Mouse (Mus musculus) hindbrain, embryonic 10.5 days (tissue): ENCODE measurements at regions not wholly inside any gene's neighbourhood (a gene's known extent, or its start where the extent isn't known, plus 50 kb on each side); places are given as distances from the start of the nearest gene placed in this dataset.
A peak's percentile ranks its signal among the peaks of the same experiment; 100 is the strongest.

Experiments
- DNase-seq: peaks from one replicate; pipeline ENCODE4 v3.0.0-alpha.2; 2017; ENCODE audit warnings: low spot score
- H3K27ac ChIP-seq: fragments of 300-500 bp; sonication (generic); 2 replicates; pipeline ENCODE4 v1.5.1; 2016; ENCODE audit warnings: mild to moderate bottlenecking, moderate library complexity
- H3K27me3 ChIP-seq: fragments of 300-500 bp; sonication (generic); 2 replicates; pipeline ENCODE4 v1.6.1; 2016; ENCODE audit warnings: mild to moderate bottlenecking; ENCODE audit not compliant: poor library complexity, insufficient read depth, severe bottlenecking
- H3K36me3 ChIP-seq: fragments of 300-500 bp; sonication (generic); 2 replicates; pipeline ENCODE4 v1.6.1; 2016; ENCODE audit warnings: mild to moderate bottlenecking, moderate library complexity
- H3K4me1 ChIP-seq: fragments of 300-500 bp; sonication (generic); replicated peaks from 2 replicates; pipeline ENCODE4 v1.6.1; 2016; ENCODE audit warnings: mild to moderate bottlenecking
- H3K4me3 ChIP-seq: fragments of 300-500 bp; sonication (generic); 2 replicates; pipeline ENCODE4 v1.5.1; 2016; ENCODE audit warnings: mild to moderate bottlenecking, moderate library complexity
- H3K9me3 ChIP-seq: fragments of 300-500 bp; sonication (generic); 2 replicates; pipeline ENCODE4 v1.6.1; 2016; ENCODE audit warnings: mild to moderate bottlenecking, moderate library complexity
- WGBS: fragments of 180-500 bp; shearing (Covaris S2); methylation state at CpG from one replicate; pipeline ENCODE4 v1.1.7; 2016; 5-methylcytosine and 5-hydroxymethylcytosine counted together

DNA sequence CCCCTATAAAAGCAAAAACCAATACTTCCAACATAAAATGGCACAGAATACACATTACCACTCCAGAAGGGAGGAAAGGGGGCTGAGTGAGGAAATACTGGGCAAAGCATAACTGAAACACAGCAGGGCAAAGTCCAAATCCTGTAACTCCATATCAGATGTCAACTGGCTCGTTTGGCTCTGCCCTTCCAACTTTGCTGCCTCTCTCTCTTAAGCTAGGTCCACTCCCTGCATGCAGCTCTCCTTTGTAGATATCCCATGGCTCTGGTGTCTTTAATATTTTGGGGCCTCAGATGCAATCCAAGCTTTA, 319.9 kb downstream of the H2al1j start:
- Histone ChIP-seq H3K27me3 (peaks cover 30% of the 10 kb centered on the region), H3K4me3 (no peak overlapping the region), H3K4me1 (no peaks in the 10 kb centered on the region), H3K9me3 (peaks cover 3% of the 10 kb centered on the region; the same call in 1 of the 2 replicates), H3K36me3 (no peaks in the 10 kb centered on the region), H3K27ac (no peak overlapping the region)
- WGBS: 52% methylated on average over 1 of the region's 1 CpGs
- DNase-seq: no peak

GRCm38 (mm10) chrX:11653336-11653735, 325.7 kb downstream of the H2al1j start:
- WGBS: 84% methylated on average over 2 of the region's 2 CpGs
- no peak for DNase-seq
- Histone ChIP-seq H3K9me3 (no peaks in the 10 kb centered on the region), H3K4me1 (peaks cover 6% of the 10 kb centered on the region), H3K27me3 (peaks cover 67% of the 10 kb centered on the region), H3K4me3 (no peak overlapping the region), H3K27ac (no peak overlapping the region), H3K36me3 (no peaks in the 10 kb centered on the region)

- Histone ChIP-seq H3K4me1 (peaks cover 6% of the 10 kb centered on the region), H3K27me3 (peaks cover 72% of the 10 kb centered on the region), H3K27ac (no peak overlapping the region), H3K36me3 (no peaks in the 10 kb centered on the region), H3K4me3 (no peak overlapping the region), H3K9me3 (no peaks in the 10 kb centered on the region)
- peak; percentile 13 for DNase-seq
- WGBS: 56% methylated on average over 5 of the region's 5 CpGs
Observed at GRCm38 (mm10) chrX:11654976-11655375, 327.4 kb downstream of the H2al1j start.

- Histone ChIP-seq H3K4me1 (peaks cover 6% of the 10 kb centered on the region), H3K4me3 (no peak overlapping the region), H3K36me3 (no peaks in the 10 kb centered on the region), H3K27me3 (peaks cover 77% of the 10 kb centered on the region), H3K9me3 (no peaks in the 10 kb centered on the region), H3K27ac (no peak overlapping the region)
- 48% methylated on average over 6 of the region's 6 CpGs for WGBS
- peak; percentile 14 for DNase-seq
Observed at GRCm38 (mm10) chrX:11655466-11655865, 327.8 kb downstream of the H2al1j start.

- DNase-seq: no peak
- H3K9me3 ChIP-seq: no peaks in the 10 kb centered on the region
- 72% methylated on average over 9 of the region's 9 CpGs for WGBS
- peaks cover 88% of the 10 kb centered on the region for H3K27me3 ChIP-seq
- peaks cover 6% of the 10 kb centered on the region for H3K4me1 ChIP-seq
- H3K36me3 ChIP-seq: no peaks in the 10 kb centered on the region
- H3K27ac ChIP-seq: no peak overlapping the region
- H3K4me3 ChIP-seq: no peak overlapping the region
Observed at GRCm38 (mm10) chrX:11657606-11658254, 330.1 kb downstream of the H2al1j start.

DNA sequence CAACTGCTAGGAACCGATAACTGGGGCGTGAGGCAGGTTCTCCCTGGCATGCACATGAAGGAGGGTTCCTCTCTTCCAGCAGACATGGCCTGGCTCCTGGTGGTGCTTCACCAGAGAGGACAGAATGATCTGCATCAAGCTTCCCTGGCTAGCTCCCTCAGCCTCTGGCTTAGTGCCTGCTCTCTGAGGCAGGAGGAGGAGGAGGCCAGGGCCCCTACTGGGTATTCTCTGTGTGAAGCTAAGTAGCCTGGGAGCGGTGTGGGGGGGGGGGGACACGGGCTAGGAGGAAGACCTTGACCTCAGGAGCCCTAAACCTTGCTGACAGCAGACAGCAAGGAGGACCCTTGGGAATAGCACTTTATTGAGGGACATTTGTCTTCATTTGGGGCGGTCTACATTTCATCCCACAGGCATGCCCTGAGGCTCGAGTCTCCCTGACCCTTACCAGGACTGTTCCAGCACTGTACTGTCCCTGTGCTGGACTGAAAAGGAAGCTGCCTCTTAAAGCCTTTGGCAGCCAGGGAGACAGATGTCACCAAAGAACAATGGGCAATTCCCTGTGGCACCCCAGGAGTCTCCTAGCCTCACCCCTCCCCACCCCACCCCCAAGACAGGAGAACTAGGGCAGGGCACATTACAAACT, 335.7 kb downstream of the H2al1j start:
- Histone ChIP-seq H3K4me3 (no peak overlapping the region), H3K4me1 (peaks cover 34% of the 10 kb centered on the region), H3K27ac (peak overlapping the region; percentile 94), H3K27me3 (peaks cover 85% of the 10 kb centered on the region), H3K36me3 (no peaks in the 10 kb centered on the region), H3K9me3 (no peaks in the 10 kb centered on the region)
- DNase-seq: peak; percentile 35
- 16% methylated on average over 6 of the region's 6 CpGs for WGBS

DNA sequence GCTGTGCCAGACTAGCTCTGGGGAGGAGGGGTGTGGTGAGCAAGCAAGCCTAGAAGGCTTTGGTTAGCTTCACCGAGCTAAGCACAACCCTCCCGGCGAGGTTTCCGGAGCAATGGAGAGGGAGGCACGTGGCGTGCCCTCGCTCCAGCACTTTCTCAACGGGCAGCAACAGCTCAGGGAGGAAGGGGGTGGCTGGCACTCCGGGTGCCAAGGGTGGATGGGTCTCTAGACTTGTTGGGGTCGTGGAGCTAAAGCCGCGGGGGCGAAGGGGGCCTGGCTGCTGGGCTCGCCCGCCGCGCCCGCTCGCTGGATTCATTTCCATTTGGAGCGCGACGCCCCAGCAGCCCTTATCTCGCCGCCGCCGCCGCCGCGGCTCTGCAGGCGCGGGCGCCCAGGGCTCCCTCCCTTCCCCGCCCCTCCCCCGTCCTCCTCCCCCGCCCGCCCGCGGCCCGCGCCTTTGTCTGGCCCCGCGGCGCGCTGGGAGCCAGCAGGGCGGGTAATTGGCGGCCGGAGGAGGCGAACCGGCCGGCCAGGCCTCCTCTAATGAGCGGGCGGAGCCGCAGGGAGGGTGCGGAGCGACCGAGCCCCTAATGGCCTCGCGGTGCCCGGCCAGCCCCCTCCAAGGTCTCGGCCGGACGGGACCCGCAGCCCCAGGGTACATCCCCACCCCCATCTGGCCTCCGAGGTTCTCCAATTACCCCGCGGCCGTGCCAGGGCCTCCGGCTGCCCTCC, 336.9 kb downstream of the H2al1j start:
- Histone ChIP-seq H3K27me3 (peaks cover 87% of the 10 kb centered on the region), H3K4me3 (peak overlapping the region; percentile 53), H3K27ac (peak overlapping the region; percentile 94), H3K9me3 (no peaks in the 10 kb centered on the region), H3K4me1 (peaks cover 34% of the 10 kb centered on the region), H3K36me3 (no peaks in the 10 kb centered on the region)
- WGBS: 6% methylated on average over 53 of the region's 68 CpGs
- peak; percentile 70 for DNase-seq

- Histone ChIP-seq H3K4me1 (peaks cover 34% of the 10 kb centered on the region), H3K9me3 (no peaks in the 10 kb centered on the region), H3K4me3 (peak overlapping the region; percentile 53), H3K27me3 (peaks cover 86% of the 10 kb centered on the region), H3K27ac (peak overlapping the region; percentile 94), H3K36me3 (no peaks in the 10 kb centered on the region)
- 17% methylated on average over 30 of the region's 30 CpGs for WGBS
- peak; percentile 35 for DNase-seq
Observed at GRCm38 (mm10) chrX:11665077-11665974, 337.7 kb downstream of the H2al1j start.

DNA sequence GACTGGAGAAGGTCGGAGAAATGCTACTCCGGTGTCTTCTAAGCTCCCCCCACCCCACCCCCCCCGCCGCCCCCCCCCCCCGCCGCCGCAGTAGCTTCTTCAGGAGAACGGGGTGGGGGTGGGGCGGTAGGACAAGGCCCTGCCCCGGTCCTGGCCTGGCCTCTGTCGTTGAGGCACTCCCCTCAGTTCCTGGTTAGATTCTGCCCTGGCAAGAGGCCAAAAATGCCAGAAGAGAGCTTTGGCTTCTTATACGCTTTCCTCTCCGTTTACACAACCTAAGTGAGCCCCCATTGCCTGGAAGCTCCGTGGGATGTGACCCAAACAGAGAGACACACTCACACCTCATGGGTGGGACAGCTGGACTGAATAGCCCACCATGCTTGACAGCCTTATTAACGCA, 338.9 kb downstream of the H2al1j start:
- Histone ChIP-seq H3K27me3 (peaks cover 76% of the 10 kb centered on the region), H3K4me3 (no peak overlapping the region), H3K9me3 (no peaks in the 10 kb centered on the region), H3K4me1 (peaks cover 34% of the 10 kb centered on the region), H3K36me3 (no peaks in the 10 kb centered on the region), H3K27ac (0 out of 2 replicates have a peak overlapping the region, but pooled peaks have one; percentile 29)
- no peak for DNase-seq
- 31% methylated on average over 7 of the region's 15 CpGs for WGBS

GRCm38 (mm10) chrX:11671805-11672204, 344.2 kb downstream of the H2al1j start:
- H3K4me1 ChIP-seq: no peaks in the 10 kb centered on the region
- DNase-seq: no peak
- H3K9me3 ChIP-seq: no peaks in the 10 kb centered on the region
- H3K36me3 ChIP-seq: no peaks in the 10 kb centered on the region
- H3K27ac ChIP-seq: no peak overlapping the region
- H3K27me3 ChIP-seq: peaks cover 43% of the 10 kb centered on the region
- 66% methylated on average over 8 of the region's 8 CpGs for WGBS
- no peak overlapping the region for H3K4me3 ChIP-seq

DNA sequence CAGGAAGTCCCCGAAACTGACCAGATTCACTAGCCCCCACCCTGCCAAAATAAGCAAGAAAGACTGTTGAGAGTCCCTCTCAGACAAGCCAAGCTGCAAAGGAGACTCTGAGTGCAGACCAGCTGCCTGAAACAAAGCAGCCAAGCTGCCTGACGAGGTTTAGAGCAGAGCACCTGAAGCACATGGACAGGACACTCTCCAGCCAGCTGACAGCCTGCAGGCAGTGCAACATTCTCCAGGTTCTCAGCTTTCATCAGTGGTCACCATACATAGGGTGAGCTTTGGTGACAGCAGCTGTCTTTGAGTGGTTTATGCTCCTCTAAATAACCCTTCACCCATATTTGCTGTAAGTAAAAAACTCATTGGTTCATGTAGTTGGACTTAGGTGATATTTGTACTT, 350.5 kb downstream of the H2al1j start:
- WGBS: 88% methylated on average over 2 of the region's 2 CpGs
- no peak overlapping the region for H3K27ac ChIP-seq
- H3K9me3 ChIP-seq: no peaks in the 10 kb centered on the region
- H3K36me3 ChIP-seq: no peaks in the 10 kb centered on the region
- H3K4me1 ChIP-seq: no peaks in the 10 kb centered on the region
- peaks cover 51% of the 10 kb centered on the region for H3K27me3 ChIP-seq
- no peak overlapping the region for H3K4me3 ChIP-seq
- no peak for DNase-seq

DNA sequence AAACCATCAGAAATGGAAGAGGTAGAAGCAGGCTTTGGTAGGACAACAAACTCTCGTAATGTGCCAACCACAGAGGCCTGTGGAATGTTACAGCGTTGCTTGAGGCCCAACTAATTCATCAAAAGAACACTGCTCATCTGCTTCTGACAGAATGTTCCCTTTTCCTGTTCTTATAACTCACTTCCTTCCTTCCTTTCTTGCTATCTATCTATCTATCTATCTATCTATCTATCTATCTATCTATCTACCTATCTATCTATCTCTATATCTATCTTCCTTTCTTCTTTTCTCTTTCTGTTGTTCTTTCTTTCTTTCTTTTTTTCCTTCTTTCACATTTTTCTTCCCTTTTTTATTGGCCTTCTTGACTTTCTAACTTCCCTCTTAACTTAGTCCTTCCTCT, 353.7 kb downstream of the H2al1j start:
- WGBS: 79% methylated on average over 2 of the region's 2 CpGs
- Histone ChIP-seq H3K9me3 (no peaks in the 10 kb centered on the region), H3K27me3 (peaks cover 53% of the 10 kb centered on the region), H3K36me3 (no peaks in the 10 kb centered on the region), H3K27ac (no peak overlapping the region), H3K4me3 (no peak overlapping the region), H3K4me1 (no peaks in the 10 kb centered on the region)
- DNase-seq: no peak
